Mouse (Mus musculus) left cerebral cortex, adult 2 months (tissue): ENCODE results near the gene Mvd. TPM values are rescaled to one million over a fixed set of nuclear protein-coding genes. Genes with fewer than 3 reads are reported as not detected.

Source experiments
- DNase-seq, 2 experiments: peaks; one replicate each; pipeline ENCODE4 v3.0.0; 2021 to 2022; ENCODE audit warnings: low spot score in 2 of 2, mixed read lengths in 1 of 2; ENCODE audit errors: extremely low spot score in 1 of 2
- H3K27ac ChIP-seq: fragments of 200-600 bp; 2 replicates; pipeline ENCODE4 v1.8.1; 2022
- H3K4me3 ChIP-seq: fragments of 200-600 bp; 2 replicates; pipeline ENCODE4 v1.8.1; 2022
- CTCF ChIP-seq: fragments of 200-600 bp; IDR thresholded peaks from 2 replicates; pipeline ENCODE4 v1.8.1; 2022; ENCODE audit warnings: antibody characterized with exemption, mild to moderate bottlenecking, moderate library complexity
- intact Hi-C: fragments of 180-260 bp; cut with DNase I; formaldehyde crosslinking; loops from one replicate; pipeline ENCODE4 v1.15.1; 2025
- long read RNA-seq, 2 experiments: library from polyadenylated mRNA; stranded (forward); transcript quantifications; one replicate each; pipeline ENCODE4 v2.0.0; 2021; ENCODE audit warnings: borderline mapping rate in 2 of 2
- total RNA-seq, 2 experiments: library from RNA; stranded (reverse); gene quantifications; 2 replicates each; pipeline ENCODE4 v1.2.3; 2021

Mvd gene
- 10 to 100 TPM; 20.8 to 25.3 TPM for total RNA-seq
- long read RNA-seq, experiment 1, transcript Mvd-201 (10 exons, 1,756 nt), result major isoform, 32 of 37 reads
- long read RNA-seq, experiment 1, partial matches to known transcripts, result 2 of 37 reads
- long read RNA-seq, experiment 1, other reads (novel, unspliced or antisense), result 3 of 37 reads
- long read RNA-seq, experiment 2, transcript Mvd-201 (10 exons, 1,756 nt), result major isoform, 30 of 34 reads
- long read RNA-seq, experiment 2, partial matches to known transcripts, result 0 of 34 reads
- long read RNA-seq, experiment 2, other reads (novel, unspliced or antisense), result 4 of 34 reads

- intact Hi-C loops, result loop anchor here (1.0 to 5.0 kb wide), 3 partner anchors 33 to 161 kb away; partner anchors contain the start of genes Ctu2, Rnf166, Zc3h18 and Zfpm1
- Histone ChIP-seq H3K27ac (peak within 1 kb of the TSS; percentile 97), H3K4me3 (peak within 1 kb of the TSS; percentile 69)
- TF ChIP-seq CTCF, result peak; percentile 20
- peak; percentile 98 to 99 for DNase-seq
Observed at GRCm38 (mm10) chr8:122443262-122444006, at the start of gene Mvd. Gene Mvd, minus strand, starts transcription at chr8:122443422.

- Histone ChIP-seq H3K27ac (no peak overlapping the region), H3K4me3 (no peak overlapping the region)
- no peak for DNase-seq
- no peak for TF ChIP-seq CTCF
- intact Hi-C loops, result no loop called here
Observed at GRCm38 (mm10) chr8:122488387-122488786, 45.2 kb upstream of the Mvd start.

- TF ChIP-seq CTCF, result no peak
- no peak for DNase-seq
- intact Hi-C loops, result no loop called here
- H3K4me3 ChIP-seq, result no peak overlapping the region
- H3K27ac ChIP-seq, result no peak overlapping the region
Observed at GRCm38 (mm10) chr8:122484831-122485230, 41.6 kb upstream of the Mvd start.

GRCm38 (mm10) chr8:122483877-122484276 is 40.7 kb upstream of the Mvd start:
- Histone ChIP-seq H3K4me3 (no peak overlapping the region), H3K27ac (no peak overlapping the region)
- DNase-seq, result no peak
- TF ChIP-seq CTCF, result peak; percentile 8
- intact Hi-C loops, result no loop called here

GRCm38 (mm10) chr8:122482448-122482847 is 39.2 kb upstream of the Mvd start:
- DNase-seq, result no peak
- Histone ChIP-seq H3K4me3 (no peak overlapping the region), H3K27ac (no peak overlapping the region)
- intact Hi-C loops, result no loop called here
- no peak for TF ChIP-seq CTCF

- intact Hi-C loops, result loop anchor here (1.0 to 10.0 kb wide), 4 partner anchors 14 to 191 kb away; partner anchors contain the start of genes Mvd, Zc3h18 and Zfpm1
- Histone ChIP-seq H3K27ac (peak within 1 kb of the TSS; percentile 93), H3K4me3 (peak within 1 kb of the TSS; percentile 91)
- TF ChIP-seq CTCF, result no peak
- peak; percentile 93 to 97 for DNase-seq
Observed at GRCm38 (mm10) chr8:122475580-122476320, 32.5 kb upstream of the Mvd start, which contains the start of the genes Rnf166 and Ctu2. Gene Rnf166, minus strand, starts transcription at chr8:122476064. Gene Ctu2, plus strand, starts transcription at chr8:122476143.

GRCm38 (mm10) chr8:122474951-122475560 is 31.8 kb upstream of the Mvd start:
- DNase-seq, result peak in 1 of 2 experiments; percentile 43
- intact Hi-C loops, result loop anchor here (1.0 to 10.0 kb wide), 2 partner anchors 14 to 190 kb away; partner anchors contain the start of gene Zfpm1
- Histone ChIP-seq H3K4me3 (peak overlapping the region; percentile 91), H3K27ac (peak overlapping the region; percentile 15; the same call in 1 of the 2 replicates)
- TF ChIP-seq CTCF, result no peak

- intact Hi-C loops, result loop anchor here (10.0 kb wide), 1 partner anchor 189 kb away; the partner anchor contains the start of gene Zfpm1
- TF ChIP-seq CTCF, result no peak
- DNase-seq, result no peak
- H3K27ac ChIP-seq, result peak overlapping the region; percentile 15; the same call in 1 of the 2 replicates
- H3K4me3 ChIP-seq, result peak overlapping the region; percentile 91; the same call in 1 of the 2 replicates
Observed at GRCm38 (mm10) chr8:122473911-122474421, 30.7 kb upstream of the Mvd start.

- no peak for TF ChIP-seq CTCF
- no peak for DNase-seq
- Histone ChIP-seq H3K27ac (no peak overlapping the region), H3K4me3 (no peak overlapping the region)
- intact Hi-C loops, result loop anchor here (10.0 kb wide), 1 partner anchor 186 kb away; the partner anchor contains the start of gene Zfpm1
Observed at GRCm38 (mm10) chr8:122470691-122471090, 27.5 kb upstream of the Mvd start.

- no peak for TF ChIP-seq CTCF
- no peak overlapping the region for H3K4me3 ChIP-seq
- intact Hi-C loops, result loop anchor here (10.0 kb wide), 1 partner anchor 185 kb away; the partner anchor contains the start of gene Zfpm1
- H3K27ac ChIP-seq, result no peak overlapping the region
- no peak for DNase-seq
Observed at GRCm38 (mm10) chr8:122469965-122470364, 26.7 kb upstream of the Mvd start.

GRCm38 (mm10) chr8:122469407-122469806 is 26.2 kb upstream of the Mvd start:
- no peak for TF ChIP-seq CTCF
- no peak overlapping the region for H3K27ac ChIP-seq
- H3K4me3 ChIP-seq, result no peak overlapping the region
- intact Hi-C loops, result no loop called here
- no peak for DNase-seq
